Mouse (Mus musculus) bone marrow, adult 2 months (tissue): ENCODE results near the gene Tas2r126. TPM values are rescaled to one million over a fixed set of nuclear protein-coding genes. Genes with fewer than 3 reads are reported as not detected.

Source experiments
- H3K27ac ChIP-seq: fragments of 200-500 bp; 2 replicates; pipeline ENCODE4 v1.5.1; 2012; ENCODE audit warnings: low read depth, mild to moderate bottlenecking, control low read depth, inconsistent platforms, low read length; ENCODE audit not compliant: control insufficient read depth, poor library complexity, insufficient read depth
- H3K4me1 ChIP-seq: fragments of 200-500 bp; 2 replicates; pipeline ENCODE4 v1.6.1; 2011; ENCODE audit warnings: low read length; ENCODE audit not compliant: control insufficient read depth, insufficient read depth
- H3K4me3 ChIP-seq: fragments of 200-500 bp; replicated peaks from 2 replicates; pipeline ENCODE3; 2011; ENCODE audit warnings: mild to moderate bottlenecking, low read depth, low read length, control low read depth; ENCODE audit not compliant: control insufficient read depth
- CTCF ChIP-seq: fragments of 200-500 bp; IDR thresholded peaks from 2 replicates; pipeline ENCODE4 v1.5.1; 2011; ENCODE audit warnings: low read length, control low read depth; ENCODE audit not compliant: control insufficient read depth, insufficient read depth
- POLR2A ChIP-seq: fragments of 200-500 bp; IDR thresholded peaks from 2 replicates; pipeline ENCODE4 v1.6.1; 2011; ENCODE audit warnings: low read depth, mild to moderate bottlenecking, control low read depth, low read length, borderline replicate concordance; ENCODE audit not compliant: control insufficient read depth
- WGBS: fragments of 180-500 bp; shearing (Covaris S2); methylation state at CpG from one replicate; pipeline ENCODE4 v1.1.7; 2018; 5-methylcytosine and 5-hydroxymethylcytosine counted together
- polyA plus RNA-seq: library from polyadenylated mRNA; stranded (reverse); fragments of >200 nt; gene quantifications from 2 replicates; pipeline ENCODE4 v1.2.4, GENCODE M21; 2011; ENCODE audit warnings: low replicate concordance; ENCODE audit not compliant: missing spikeins, insufficient read depth, insufficient read length

Tas2r126 gene
- polyA plus RNA-seq, result not detected in 2 replicates

DNA sequence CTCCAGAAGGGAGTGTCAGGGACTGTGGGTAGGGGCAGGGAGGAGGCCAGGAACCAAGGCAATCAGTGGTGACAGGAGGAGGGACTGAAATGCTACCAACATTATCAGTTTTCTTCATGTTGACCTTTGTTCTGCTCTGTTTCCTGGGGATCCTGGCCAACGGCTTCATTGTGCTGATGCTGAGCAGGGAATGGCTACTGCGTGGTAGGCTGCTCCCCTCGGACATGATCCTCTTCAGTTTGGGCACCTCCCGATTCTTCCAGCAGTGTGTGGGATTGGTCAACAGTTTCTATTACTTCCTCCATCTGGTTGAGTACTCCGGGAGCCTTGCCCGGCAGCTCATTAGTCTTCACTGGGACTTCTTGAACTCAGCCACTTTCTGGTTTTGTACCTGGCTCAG lies at the start of gene Tas2r126:
Gene Tas2r126 (plus strand): TSS at position 90 of the 400 bp plus-strand sequence.
- Histone ChIP-seq H3K4me1 (no peaks in the 10 kb centered on the region), H3K27ac (no peak within 1 kb of the TSS), H3K4me3 (no peak within 1 kb of the TSS)
- 57% methylated on average over 6 of the region's 6 CpGs for WGBS
- TF ChIP-seq CTCF (no peak), POLR2A (no peak)

DNA sequence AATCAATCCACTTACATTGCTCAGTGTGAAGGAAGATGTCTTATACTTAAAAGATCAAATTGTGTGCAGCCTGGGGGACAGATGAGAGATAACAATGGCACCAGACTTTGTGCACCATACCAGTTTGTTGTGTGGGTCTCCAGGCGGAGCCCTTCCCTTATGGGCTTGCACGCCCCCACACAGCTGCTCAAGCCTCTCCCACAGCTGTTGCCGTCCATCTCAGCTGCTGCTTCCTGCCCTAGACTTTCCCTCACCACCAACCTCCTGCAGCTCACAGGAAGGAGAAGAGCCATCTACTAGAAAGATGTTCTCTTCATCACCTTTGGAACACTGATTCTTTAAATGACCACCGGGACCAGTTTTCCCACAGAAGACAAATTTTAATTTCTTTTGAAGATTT lies 48.7 kb upstream of the Tas2r126 start:
- 47% methylated on average over 4 of the region's 4 CpGs for WGBS
- H3K4me1 ChIP-seq, result no peaks in the 10 kb centered on the region
- H3K27ac ChIP-seq, result no peak overlapping the region
- no peak overlapping the region for H3K4me3 ChIP-seq
- TF ChIP-seq CTCF (no peak), POLR2A (no peak)

DNA sequence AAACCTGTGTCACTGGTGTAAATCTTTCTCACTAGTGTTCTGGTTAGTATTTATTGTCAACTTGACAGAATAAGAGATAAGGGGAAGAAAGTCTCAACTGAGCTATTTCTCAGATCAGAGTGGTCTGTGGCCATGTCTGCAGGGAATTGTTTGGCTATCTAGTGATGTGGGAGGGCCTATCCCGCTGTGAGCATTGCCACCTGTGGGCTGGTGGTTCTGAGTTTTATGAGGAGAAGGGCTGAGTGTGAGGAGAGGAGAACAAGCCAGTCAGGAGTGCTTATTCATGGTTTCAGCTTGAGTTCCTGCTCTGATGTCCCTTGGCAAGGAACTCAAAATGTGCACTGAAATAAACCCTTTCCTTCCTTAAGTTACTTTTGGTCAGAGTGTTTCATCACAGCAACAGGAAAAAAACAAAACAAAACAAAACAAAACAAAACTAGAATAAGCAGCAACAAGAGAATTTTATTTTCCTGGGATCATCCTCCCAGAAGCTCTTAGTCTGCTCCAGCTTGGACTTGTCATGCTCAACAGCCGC lies 42.5 kb upstream of the Tas2r126 start:
- Histone ChIP-seq H3K27ac (peak overlapping the region; percentile 64; the same call in 1 of the 2 replicates), H3K4me3 (no peak overlapping the region), H3K4me1 (peaks cover 3% of the 10 kb centered on the region)
- TF ChIP-seq POLR2A, result no peak
- no peak for TF ChIP-seq CTCF
- WGBS, result 55% methylated on average over 2 of the region's 2 CpGs

DNA sequence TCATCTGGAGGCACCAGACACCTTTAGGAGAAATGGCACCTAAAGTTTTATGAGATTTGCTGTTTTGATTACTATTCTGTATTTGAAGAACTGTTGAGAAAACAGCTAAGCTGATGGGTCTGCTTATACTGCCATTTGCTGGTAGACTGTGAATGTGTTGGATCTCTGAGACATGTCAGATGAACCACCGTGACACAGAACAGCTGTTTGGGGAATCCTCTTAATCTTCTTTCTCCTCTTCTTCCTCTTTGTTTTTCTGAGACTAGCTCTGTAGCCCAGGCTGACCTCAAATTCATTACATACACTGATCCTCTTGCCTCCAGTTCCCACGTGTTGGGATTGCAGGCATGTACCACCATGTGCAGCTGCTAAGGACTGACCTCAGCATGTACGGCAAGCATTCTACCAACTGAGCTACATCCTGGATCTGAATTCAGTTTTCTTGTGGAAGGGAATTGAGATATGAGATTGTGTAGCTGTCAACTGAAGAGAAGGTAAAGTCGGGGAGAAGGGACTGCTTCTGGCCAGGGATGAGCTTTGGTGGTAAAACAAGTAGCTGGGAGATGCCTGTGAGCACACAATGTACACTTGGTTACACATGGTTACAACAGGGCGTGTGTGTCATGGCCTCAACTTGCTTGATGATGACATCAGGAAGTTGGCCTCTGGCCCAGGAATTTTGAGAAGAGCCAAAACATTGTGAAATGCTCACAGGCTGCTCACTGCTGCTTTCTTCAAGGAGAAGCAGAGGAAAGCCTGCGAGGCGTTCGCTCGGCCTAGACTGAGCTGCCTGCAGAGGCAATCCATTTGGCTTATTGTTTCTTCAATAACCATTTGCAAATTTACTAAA lies 38.1 kb upstream of the Tas2r126 start:
- WGBS, result 29% methylated on average over 9 of the region's 9 CpGs
- TF ChIP-seq POLR2A (no peak), CTCF (no peak)
- H3K27ac ChIP-seq, result peak overlapping the region; percentile 69

DNA sequence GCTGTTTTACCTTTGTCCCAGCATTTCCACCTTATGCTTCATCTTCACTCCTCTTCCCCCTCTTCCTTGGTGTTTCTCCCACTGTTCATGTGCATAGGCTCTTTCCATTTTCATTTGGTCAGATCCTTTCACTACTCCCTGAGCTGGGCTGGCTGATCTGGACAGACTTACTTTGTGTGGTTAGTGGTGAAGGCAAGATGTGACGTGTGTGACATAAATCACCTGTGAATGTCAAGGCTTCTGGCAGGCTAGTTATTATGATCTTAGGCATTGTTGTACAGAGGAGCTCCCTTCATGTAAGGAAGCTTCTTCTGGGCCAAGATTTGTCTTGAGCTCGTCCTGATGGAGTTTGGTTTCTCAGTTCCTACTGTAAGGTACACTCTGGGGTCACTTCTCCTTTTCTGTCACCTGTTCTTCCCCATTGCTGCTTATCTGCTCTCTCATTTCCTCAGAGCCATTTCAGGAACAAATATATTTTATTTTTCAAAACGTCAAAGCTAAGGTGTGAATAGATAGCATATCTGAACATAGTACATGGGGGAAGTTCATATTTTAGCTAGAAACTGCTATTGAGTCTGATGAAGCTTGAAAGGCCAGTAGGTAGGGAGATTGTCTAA lies 37.2 kb upstream of the Tas2r126 start:
- Histone ChIP-seq H3K4me3 (no peak overlapping the region), H3K27ac (peak overlapping the region; percentile 63; the same call in 1 of the 2 replicates), H3K4me1 (peaks cover 5% of the 10 kb centered on the region)
- no peak for TF ChIP-seq CTCF
- TF ChIP-seq POLR2A, result no peak
- 9% methylated on average over 3 of the region's 3 CpGs for WGBS

More for the DNA sequence above, 38.1 kb upstream of the Tas2r126 start:
- Histone ChIP-seq H3K4me1 (peaks cover 6% of the 10 kb centered on the region), H3K4me3 (no peak overlapping the region)

DNA sequence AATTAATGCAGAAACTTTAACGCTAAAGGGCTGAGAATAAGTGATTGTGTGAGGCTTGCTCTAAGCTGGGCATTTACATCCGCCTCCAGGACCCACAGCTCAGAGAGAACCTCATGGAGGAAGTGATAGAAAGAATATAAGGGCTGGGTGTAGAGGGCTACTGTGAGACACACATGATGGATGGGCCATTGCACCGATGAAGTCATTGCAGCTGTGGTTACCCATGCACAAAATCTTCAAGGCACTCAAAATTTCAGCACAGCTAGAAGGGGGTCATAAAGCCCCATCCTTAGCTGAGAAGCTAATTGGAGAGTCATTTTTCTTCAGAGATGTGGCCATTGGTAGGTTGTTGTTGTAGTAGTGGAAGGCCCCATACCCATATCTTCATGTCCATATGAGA lies 36.0 kb upstream of the Tas2r126 start:
- WGBS, result 13% methylated on average over 3 of the region's 3 CpGs

DNA sequence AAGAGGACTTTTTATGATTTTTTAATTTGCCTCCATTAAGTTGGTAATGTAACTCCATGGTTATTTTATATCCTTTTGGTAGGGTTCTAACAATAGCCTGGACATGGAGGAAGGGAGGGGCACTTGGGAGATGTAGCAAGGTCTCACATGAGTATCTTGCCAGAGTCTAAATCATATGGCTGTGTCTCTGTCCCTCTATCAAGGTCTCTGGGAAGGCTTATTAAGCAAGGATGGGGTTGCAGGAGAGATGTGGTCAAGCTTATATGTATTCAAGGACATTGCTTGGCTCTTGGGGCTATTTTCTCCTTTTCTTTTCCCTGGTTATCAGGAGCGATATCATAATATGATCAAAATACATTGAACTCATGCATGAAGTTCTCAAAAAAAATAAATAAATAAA lies 35.3 kb upstream of the Tas2r126 start:
- Histone ChIP-seq H3K4me3 (no peak overlapping the region), H3K27ac (no peak overlapping the region), H3K4me1 (peaks cover 5% of the 10 kb centered on the region)
- 94% methylated on average over 1 of the region's 1 CpGs for WGBS
- no peak for TF ChIP-seq CTCF
- no peak for TF ChIP-seq POLR2A

More for the DNA sequence above, 36.0 kb upstream of the Tas2r126 start:
- no peak overlapping the region for H3K27ac ChIP-seq
- H3K4me3 ChIP-seq, result no peak overlapping the region
- no peak for TF ChIP-seq CTCF
- TF ChIP-seq POLR2A, result no peak
- H3K4me1 ChIP-seq, result peaks cover 5% of the 10 kb centered on the region

DNA sequence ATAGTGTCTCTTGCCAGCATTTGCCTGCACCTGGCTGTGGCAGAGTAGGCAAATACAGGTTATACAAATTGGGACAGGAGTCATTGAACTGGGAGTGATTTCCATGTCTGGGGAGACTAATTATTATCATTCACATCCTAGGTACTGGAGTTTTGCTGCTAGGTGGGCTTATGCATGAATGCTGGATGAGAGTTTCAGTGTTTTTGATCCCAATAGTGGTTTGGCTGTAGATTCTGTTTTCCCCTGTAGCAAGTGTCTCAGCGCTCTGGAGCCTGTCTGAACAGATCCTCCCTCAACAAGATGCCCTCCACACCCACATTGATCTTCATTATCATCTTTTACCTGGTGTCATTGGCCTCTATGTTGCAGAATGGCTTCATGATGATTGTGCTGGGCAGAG lies 34.4 kb upstream of the Tas2r126 start, which contains the start of gene Tas2r143:
Gene Tas2r143 (plus strand): TSS at position 301 of the 400 bp plus-strand sequence.
- TF ChIP-seq POLR2A (no peak), CTCF (no peak)
- no peak within 1 kb of the TSS for H3K4me3 ChIP-seq
- H3K4me1 ChIP-seq, result peaks cover 5% of the 10 kb centered on the region
- H3K27ac ChIP-seq, result no peak within 1 kb of the TSS
- WGBS, result 84% methylated on average over 1 of the region's 1 CpGs
